Mouse (Mus musculus) lung, embryonic 16.5 days (tissue): Measurements from ENCODE around the gene Cenpv. TPM values are rescaled to one million over a fixed set of nuclear protein-coding genes. Genes with fewer than 3 reads are reported as not detected.

Experiments
- ATAC-seq: fragments of 200-750 bp; cut with Nextera tagmentation; 2 replicates; pipeline ENCODE4 v1.8.0; 2017; ENCODE audit warnings: low read depth, mild to moderate bottlenecking, moderate library complexity
- H3K27ac ChIP-seq: fragments of 300-500 bp; sonication (generic); 2 replicates; pipeline ENCODE4 v1.5.1; 2014; ENCODE audit warnings: mild to moderate bottlenecking, control low read depth, low read length
- H3K27me3 ChIP-seq: fragments of 300-500 bp; sonication (generic); 2 replicates; pipeline ENCODE4 v1.6.1; 2014; ENCODE audit warnings: low read depth, low read length, mixed read lengths; ENCODE audit not compliant: control insufficient read depth, insufficient read depth
- H3K36me3 ChIP-seq: fragments of 300-500 bp; sonication (generic); 2 replicates; pipeline ENCODE4 v1.6.1; 2014; ENCODE audit warnings: low read length; ENCODE audit not compliant: control insufficient read depth, insufficient read depth
- H3K4me1 ChIP-seq: fragments of 300-500 bp; sonication (generic); replicated peaks from 2 replicates; pipeline ENCODE4 v1.6.1; 2014; ENCODE audit warnings: low read length, mixed read lengths; ENCODE audit not compliant: control insufficient read depth, insufficient read depth
- H3K4me2 ChIP-seq: fragments of 300-500 bp; sonication (generic); 2 replicates; pipeline ENCODE4 v1.6.1; 2014; ENCODE audit warnings: low read depth, low read length, control low read depth
- H3K4me3 ChIP-seq: fragments of 300-500 bp; sonication (generic); 2 replicates; pipeline ENCODE4 v1.5.1; 2014; ENCODE audit warnings: mild to moderate bottlenecking, low read length, control low read depth
- H3K9ac ChIP-seq: fragments of 300-500 bp; sonication (generic); 2 replicates; pipeline ENCODE4 v1.6.1; 2014; ENCODE audit warnings: low read length, control low read depth
- H3K9me3 ChIP-seq: fragments of 300-500 bp; sonication (generic); 2 replicates; pipeline ENCODE4 v1.6.1; 2016; ENCODE audit warnings: low read length; ENCODE audit not compliant: control insufficient read depth
- WGBS: fragments of 180-500 bp; shearing (Covaris S2); extraction: QIAGEN DNeasy Blood & Tissue Kit; methylation state at CpG from one replicate; pipeline ENCODE4 v1.1.7; 2014; 5-methylcytosine and 5-hydroxymethylcytosine counted together
- polyA plus RNA-seq: library from polyadenylated mRNA; unstranded; fragments of >200 nt; fragmentation: Nextera tagmentation; extraction: Ambion mirVana; gene quantifications from 2 replicates; pipeline ENCODE4 v1.2.1, GENCODE M21; 2015

Gene Cenpv
- polyA plus RNA-seq, 1 experiment from 2014 or later = 9.0 TPM

GRCm38 (mm10) chr11:62500529-62500928 lies 38.5 kb downstream of the Cenpv start:
- Histone ChIP-seq H3K9ac (no peak overlapping the region), H3K4me1 (peaks cover 6% of the 10 kb centered on the region), H3K4me3 (no peak overlapping the region), H3K27ac (no peak overlapping the region), H3K9me3 (no peaks in the 10 kb centered on the region), H3K4me2 (no peak overlapping the region), H3K27me3 (no peaks in the 10 kb centered on the region), H3K36me3 (no peaks in the 10 kb centered on the region)
- ATAC-seq = no peak
- WGBS = 73% methylated on average over 2 of the region's 2 CpGs

GRCm38 (mm10) chr11:62498802-62499201 lies 40.3 kb downstream of the Cenpv start:
- ATAC-seq = no peak
- H3K4me3 ChIP-seq = no peak overlapping the region
- WGBS = 86% methylated on average over 2 of the region's 2 CpGs

GRCm38 (mm10) chr11:62497181-62497580 lies 41.9 kb downstream of the Cenpv start:
- peaks cover 19% of the 10 kb centered on the region for H3K4me1 ChIP-seq
- no peak overlapping the region for H3K27ac ChIP-seq
- no peak overlapping the region for H3K9ac ChIP-seq
- no peaks in the 10 kb centered on the region for H3K36me3 ChIP-seq
- H3K27me3 ChIP-seq = no peaks in the 10 kb centered on the region
- no peaks in the 10 kb centered on the region for H3K9me3 ChIP-seq
- ATAC-seq = peak; percentile 40
- WGBS = 48% methylated on average over 3 of the region's 3 CpGs
- no peak overlapping the region for H3K4me3 ChIP-seq
- H3K4me2 ChIP-seq = no peak overlapping the region

More at GRCm38 (mm10) chr11:62498802-62499201, 40.3 kb downstream of the Cenpv start:
- no peak overlapping the region for H3K4me2 ChIP-seq
- H3K36me3 ChIP-seq = no peaks in the 10 kb centered on the region
- H3K9ac ChIP-seq = no peak overlapping the region
- peaks cover 19% of the 10 kb centered on the region for H3K4me1 ChIP-seq
- no peaks in the 10 kb centered on the region for H3K9me3 ChIP-seq
- no peak overlapping the region for H3K27ac ChIP-seq
- no peaks in the 10 kb centered on the region for H3K27me3 ChIP-seq

DNA sequence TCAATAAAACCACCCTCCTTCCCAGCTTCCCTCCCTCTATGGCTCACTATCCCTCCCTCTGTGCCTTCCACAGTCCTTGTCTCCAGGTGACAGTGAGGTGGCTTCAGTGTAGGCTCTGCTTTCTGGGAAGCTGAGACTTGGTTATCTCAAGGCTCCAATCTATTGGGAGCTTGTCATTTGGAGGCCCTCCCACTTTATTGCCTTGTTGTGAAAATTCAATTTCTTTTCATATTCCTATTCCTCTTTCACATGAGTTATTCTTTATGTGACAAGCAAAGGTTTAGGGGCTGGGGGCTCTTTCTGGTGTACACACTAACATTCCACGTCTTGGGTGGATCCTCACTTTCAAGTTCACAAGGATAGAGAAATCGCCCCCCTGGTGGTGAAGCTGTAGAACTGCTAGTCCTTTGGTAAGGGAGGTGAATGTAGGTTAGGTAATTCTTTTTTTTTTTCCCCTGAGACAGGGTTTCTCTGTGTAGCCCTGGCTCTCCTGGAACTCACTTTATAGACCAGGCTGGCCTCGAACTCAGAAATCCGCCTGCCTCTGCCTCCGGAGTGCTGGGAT lies 42.8 kb downstream of the Cenpv start:
- no peaks in the 10 kb centered on the region for H3K36me3 ChIP-seq
- 63% methylated on average over 5 of the region's 5 CpGs for WGBS
- H3K9ac ChIP-seq = no peak overlapping the region
- ATAC-seq = no peak
- no peaks in the 10 kb centered on the region for H3K9me3 ChIP-seq
- no peak overlapping the region for H3K27ac ChIP-seq
- H3K4me2 ChIP-seq = no peak overlapping the region
- no peaks in the 10 kb centered on the region for H3K27me3 ChIP-seq
- H3K4me3 ChIP-seq = no peak overlapping the region
- H3K4me1 ChIP-seq = peaks cover 19% of the 10 kb centered on the region

- Histone ChIP-seq H3K9me3 (no peaks in the 10 kb centered on the region), H3K4me3 (no peak overlapping the region), H3K27me3 (no peaks in the 10 kb centered on the region), H3K4me1 (peaks cover 19% of the 10 kb centered on the region), H3K9ac (peak overlapping the region; percentile 35), H3K4me2 (peak overlapping the region; percentile 30; the same call in 1 of the 2 replicates), H3K36me3 (no peaks in the 10 kb centered on the region), H3K27ac (peak overlapping the region; percentile 96)
- peak; percentile 72 for ATAC-seq
- 16% methylated on average over 10 of the region's 10 CpGs for WGBS
Observed at GRCm38 (mm10) chr11:62495276-62495801, 43.7 kb downstream of the Cenpv start.

- H3K27ac ChIP-seq = peak overlapping the region; percentile 96
- H3K4me1 ChIP-seq = peaks cover 19% of the 10 kb centered on the region
- H3K36me3 ChIP-seq = no peaks in the 10 kb centered on the region
- WGBS = 2% methylated on average over 6 of the region's 6 CpGs
- ATAC-seq = peak; percentile 89
- peak overlapping the region; percentile 35 for H3K9ac ChIP-seq
- H3K27me3 ChIP-seq = no peaks in the 10 kb centered on the region
- no peak overlapping the region for H3K4me3 ChIP-seq
- H3K4me2 ChIP-seq = peak overlapping the region; percentile 30; the same call in 1 of the 2 replicates
- no peaks in the 10 kb centered on the region for H3K9me3 ChIP-seq
Observed at GRCm38 (mm10) chr11:62494754-62495275, 44.2 kb downstream of the Cenpv start.

DNA sequence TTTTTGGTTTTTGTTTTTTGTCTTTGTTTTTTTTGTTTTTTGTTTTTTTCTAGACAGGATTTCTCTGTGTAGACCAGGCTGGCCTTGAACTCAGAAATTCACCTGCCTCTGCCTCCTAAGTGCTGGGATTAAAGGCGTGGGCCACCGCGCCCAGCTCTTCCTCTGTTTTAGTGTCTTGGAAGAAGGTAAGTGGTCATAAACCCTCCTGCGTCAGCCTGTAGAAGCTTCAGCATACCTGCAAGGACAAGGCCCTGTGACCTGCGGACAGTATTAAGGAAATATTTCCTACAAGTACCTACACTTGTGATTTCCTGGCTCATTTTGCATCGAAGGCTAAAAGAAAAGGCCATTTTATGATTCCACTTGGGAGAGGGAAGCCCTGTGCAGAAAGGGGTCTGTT lies 45.4 kb downstream of the Cenpv start:
- Histone ChIP-seq H3K4me2 (no peak overlapping the region), H3K4me3 (no peak overlapping the region), H3K4me1 (peaks cover 19% of the 10 kb centered on the region), H3K9ac (no peak overlapping the region), H3K9me3 (no peaks in the 10 kb centered on the region), H3K27ac (no peak overlapping the region), H3K36me3 (no peaks in the 10 kb centered on the region), H3K27me3 (no peaks in the 10 kb centered on the region)
- WGBS = 90% methylated on average over 6 of the region's 6 CpGs
- ATAC-seq = no peak

- ATAC-seq = no peak
- Histone ChIP-seq H3K9me3 (no peaks in the 10 kb centered on the region), H3K4me3 (no peak overlapping the region), H3K4me1 (no peaks in the 10 kb centered on the region), H3K36me3 (no peaks in the 10 kb centered on the region), H3K27ac (no peak overlapping the region), H3K27me3 (no peaks in the 10 kb centered on the region), H3K9ac (no peak overlapping the region), H3K4me2 (no peak overlapping the region)
- 93% methylated on average over 10 of the region's 10 CpGs for WGBS
Observed at GRCm38 (mm10) chr11:62487540-62488350, 51.3 kb downstream of the Cenpv start.

GRCm38 (mm10) chr11:62486949-62487348 lies 52.1 kb downstream of the Cenpv start:
- Histone ChIP-seq H3K4me1 (no peaks in the 10 kb centered on the region), H3K27ac (no peak overlapping the region), H3K9me3 (no peaks in the 10 kb centered on the region), H3K27me3 (no peaks in the 10 kb centered on the region), H3K4me3 (no peak overlapping the region), H3K9ac (no peak overlapping the region), H3K4me2 (no peak overlapping the region), H3K36me3 (no peaks in the 10 kb centered on the region)
- no peak for ATAC-seq
- WGBS = 95% methylated on average over 1 of the region's 1 CpGs
